Mouse (Mus musculus) spleen, adult 2 months (tissue): ENCODE results near the gene 1600002K03Rik.

Experiments used
- CTCF ChIP-seq: fragments of 200-500 bp; IDR thresholded peaks from 2 replicates; pipeline ENCODE4 v1.5.1; 2011; ENCODE audit warnings: mild to moderate bottlenecking, inconsistent platforms; ENCODE audit not compliant: insufficient read depth, insufficient read length, insufficient replicate concordance; ENCODE audit errors: extremely low read depth
- POLR2A ChIP-seq: fragments of 200-500 bp; IDR thresholded peaks from 2 replicates; pipeline ENCODE4 v1.6.1; 2011; ENCODE audit warnings: low read depth, low read length, inconsistent platforms

DNA sequence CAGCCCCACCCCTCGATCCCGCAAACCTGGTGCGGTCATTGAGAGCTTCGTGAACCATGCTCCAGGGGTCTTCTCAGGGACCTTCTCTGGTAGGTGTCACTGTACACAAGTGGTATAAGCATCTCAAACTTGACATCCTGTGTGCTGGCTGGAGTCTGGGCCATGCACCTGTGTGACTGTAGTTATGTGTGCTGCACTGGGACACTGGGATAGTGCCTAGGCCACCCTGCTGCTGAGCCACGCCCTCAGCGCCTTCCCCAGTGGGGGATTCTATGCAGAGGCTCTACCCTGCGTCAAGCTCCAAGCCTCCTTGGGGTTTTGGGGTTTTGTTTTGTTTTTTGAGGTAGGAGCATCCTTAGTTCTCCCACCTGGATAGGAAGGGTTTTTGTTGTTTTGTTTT lies 18.4 kb upstream of the 1600002K03Rik start:
- no peak for TF ChIP-seq CTCF
- no peak for TF ChIP-seq POLR2A
